Mouse (Mus musculus): Measurements from ENCODE around the gene Tmem190. TPM values are rescaled to one million over a fixed set of nuclear protein-coding genes. Genes with fewer than 3 reads are reported as not detected.

Gene Tmem190
- polyA plus RNA-seq, 1 experiment, result not detected

- TF ChIP-seq REST (IDR thresholded peaks at IDR 0.05; ENCODE audit: insufficient read depth, insufficient read length), result no peak
- no peak for TF ChIP-seq CEBPB (IDR thresholded peaks at IDR 0.05; ENCODE audit: insufficient read depth, poor library complexity, severe bottlenecking)
- no peak for TF ChIP-seq POLR2AphosphoS2 (IDR thresholded peaks at IDR 0.05; ENCODE audit: insufficient read length, low read depth)
- TF ChIP-seq MYOD1 (IDR thresholded peaks at IDR 0.05; ENCODE audit: control insufficient read depth in 1 of 3, insufficient read length in 2 of 3, low read depth in 2 of 3), result no peak
- TF ChIP-seq SRF (IDR thresholded peaks at IDR 0.05; ENCODE audit: control insufficient read depth, insufficient read length, low read depth), result no peak
- no peak for TF ChIP-seq TCF3 (IDR thresholded peaks at IDR 0.05; ENCODE audit: insufficient read length, low read depth)
- TF ChIP-seq MYOG (IDR thresholded peaks at IDR 0.05; ENCODE audit: control insufficient read depth in 1 of 3, insufficient read depth in 1 of 3, insufficient read length in 2 of 3, low read depth in 2 of 3), result no peak
- TF ChIP-seq MAX (IDR thresholded peaks at IDR 0.05; ENCODE audit: low read depth), result no peak
- no peak for TF ChIP-seq TCF12 (IDR thresholded peaks at IDR 0.05; ENCODE audit: insufficient read depth, poor library complexity, severe bottlenecking)
- no peak for TF ChIP-seq E2F4 (IDR thresholded peaks at IDR 0.05; ENCODE audit: insufficient read depth)
- no peak for TF ChIP-seq USF1 (IDR thresholded peaks at IDR 0.05; ENCODE audit: low read depth)
- no peak for TF ChIP-seq POLR2A (IDR thresholded peaks at IDR 0.05; ENCODE audit: insufficient read length, low read depth)
- Histone ChIP-seq H3K79me2 (ENCODE audit: control insufficient read depth, insufficient read depth) (no peaks in the 10 kb centered on the region), H3K4me2 (ENCODE audit: low read depth) (peak overlapping the region; percentile 69), H3ac (ENCODE audit: control insufficient read depth, insufficient read length) (no peak overlapping the region), H3K36me3 (ENCODE audit: control insufficient read depth, insufficient read depth) (no peaks in the 10 kb centered on the region), H3K27me3 (ENCODE audit: control insufficient read depth, insufficient read depth, insufficient read length) (peaks cover 4% of the 10 kb centered on the region), H3K4me3 (no peak overlapping the region)
Measured at GRCm38 (mm10) chr7:4764946-4765710, 17.6 kb upstream of the Tmem190 start.

GRCm38 (mm10) chr7:4771202-4771601 is 11.5 kb upstream of the Tmem190 start, which contains the start of gene Fam71e2:
Gene Fam71e2, minus strand, starts transcription at chr7:4771302.
- no peak within 1 kb of the TSS for H3ac ChIP-seq (ENCODE audit: control insufficient read depth, insufficient read length)
- no peak within 1 kb of the TSS for H3K4me3 ChIP-seq
- no peaks in the 10 kb centered on the region for H3K79me2 ChIP-seq (ENCODE audit: control insufficient read depth, insufficient read depth)
- H3K36me3 ChIP-seq (ENCODE audit: control insufficient read depth, insufficient read depth), result no peaks in the 10 kb centered on the region
- peaks cover 4% of the 10 kb centered on the region for H3K27me3 ChIP-seq (ENCODE audit: control insufficient read depth, insufficient read depth, insufficient read length)
- no peak within 1 kb of the TSS for H3K4me2 ChIP-seq (ENCODE audit: low read depth)
- TF ChIP-seq MYOD1 (IDR thresholded peaks at IDR 0.05; ENCODE audit: control insufficient read depth in 1 of 3, insufficient read length in 2 of 3, low read depth in 2 of 3) (no peak), REST (IDR thresholded peaks at IDR 0.05; ENCODE audit: insufficient read depth, insufficient read length) (no peak), MAX (IDR thresholded peaks at IDR 0.05; ENCODE audit: low read depth) (no peak), SRF (IDR thresholded peaks at IDR 0.05; ENCODE audit: control insufficient read depth, insufficient read length, low read depth) (no peak), POLR2A (IDR thresholded peaks at IDR 0.05; ENCODE audit: insufficient read length, low read depth) (no peak), E2F4 (IDR thresholded peaks at IDR 0.05; ENCODE audit: insufficient read depth) (no peak), POLR2AphosphoS2 (IDR thresholded peaks at IDR 0.05; ENCODE audit: insufficient read length, low read depth) (no peak), CEBPB (IDR thresholded peaks at IDR 0.05; ENCODE audit: insufficient read depth, poor library complexity, severe bottlenecking) (no peak), TCF3 (IDR thresholded peaks at IDR 0.05; ENCODE audit: insufficient read length, low read depth) (no peak), TCF12 (IDR thresholded peaks at IDR 0.05; ENCODE audit: insufficient read depth, poor library complexity, severe bottlenecking) (no peak), MYOG (IDR thresholded peaks at IDR 0.05; ENCODE audit: control insufficient read depth in 1 of 3, insufficient read depth in 1 of 3, insufficient read length in 2 of 3, low read depth in 2 of 3) (no peak), USF1 (IDR thresholded peaks at IDR 0.05; ENCODE audit: low read depth) (no peak)

- TF ChIP-seq TCF3 (IDR thresholded peaks at IDR 0.05; ENCODE audit: insufficient read length, low read depth), result no peak
- TF ChIP-seq SRF (IDR thresholded peaks at IDR 0.05; ENCODE audit: control insufficient read depth, insufficient read length, low read depth), result no peak
- no peak for TF ChIP-seq POLR2AphosphoS2 (IDR thresholded peaks at IDR 0.05; ENCODE audit: insufficient read length, low read depth)
- no peak for TF ChIP-seq E2F4 (IDR thresholded peaks at IDR 0.05; ENCODE audit: insufficient read depth)
- TF ChIP-seq MYOD1 (IDR thresholded peaks at IDR 0.05; ENCODE audit: control insufficient read depth in 1 of 3, insufficient read length in 2 of 3, low read depth in 2 of 3), result no peak
- no peak for TF ChIP-seq MYOG (IDR thresholded peaks at IDR 0.05; ENCODE audit: control insufficient read depth in 1 of 3, insufficient read depth in 1 of 3, insufficient read length in 2 of 3, low read depth in 2 of 3)
- no peak for TF ChIP-seq USF1 (IDR thresholded peaks at IDR 0.05; ENCODE audit: low read depth)
- no peak for TF ChIP-seq REST (IDR thresholded peaks at IDR 0.05; ENCODE audit: insufficient read depth, insufficient read length)
- TF ChIP-seq POLR2A (IDR thresholded peaks at IDR 0.05; ENCODE audit: insufficient read length, low read depth), result no peak
- no peak for TF ChIP-seq MAX (IDR thresholded peaks at IDR 0.05; ENCODE audit: low read depth)
- no peak for TF ChIP-seq CEBPB (IDR thresholded peaks at IDR 0.05; ENCODE audit: insufficient read depth, poor library complexity, severe bottlenecking)
- no peak for TF ChIP-seq TCF12 (IDR thresholded peaks at IDR 0.05; ENCODE audit: insufficient read depth, poor library complexity, severe bottlenecking)
- H3K4me3 ChIP-seq, result no peak overlapping the region
- no peaks in the 10 kb centered on the region for H3K79me2 ChIP-seq (ENCODE audit: control insufficient read depth, insufficient read depth)
- no peaks in the 10 kb centered on the region for H3K27me3 ChIP-seq (ENCODE audit: control insufficient read depth, insufficient read depth, insufficient read length)
- no peak overlapping the region for H3ac ChIP-seq (ENCODE audit: control insufficient read depth, insufficient read length)
- no peaks in the 10 kb centered on the region for H3K36me3 ChIP-seq (ENCODE audit: control insufficient read depth, insufficient read depth)
- peak overlapping the region; percentile 73 for H3K4me2 ChIP-seq (ENCODE audit: low read depth)
Measured at GRCm38 (mm10) chr7:4776131-4776530, 6.6 kb upstream of the Tmem190 start.

- Histone ChIP-seq H3K27me3 (ENCODE audit: control insufficient read depth, insufficient read depth, insufficient read length) (no peaks in the 10 kb centered on the region), H3K79me2 (ENCODE audit: control insufficient read depth, insufficient read depth) (no peaks in the 10 kb centered on the region), H3K36me3 (ENCODE audit: control insufficient read depth, insufficient read depth) (no peaks in the 10 kb centered on the region), H3K4me2 (ENCODE audit: low read depth) (peak overlapping the region; percentile 73), H3ac (ENCODE audit: control insufficient read depth, insufficient read length) (no peak overlapping the region), H3K4me3 (peak overlapping the region; percentile 19)
- peak; percentile 50 for TF ChIP-seq POLR2A (IDR thresholded peaks at IDR 0.05; ENCODE audit: insufficient read length, low read depth)
- TF ChIP-seq MYOD1 (IDR thresholded peaks at IDR 0.05; ENCODE audit: control insufficient read depth in 1 of 3, insufficient read length in 2 of 3, low read depth in 2 of 3), result no peak
Measured at GRCm38 (mm10) chr7:4776861-4777830, 5.6 kb upstream of the Tmem190 start.
